Mouse (Mus musculus): ENCODE results near the gene Ifi203. TPM values are rescaled to one million over a fixed set of nuclear protein-coding genes. Genes with fewer than 3 reads are reported as not detected.
A peak's percentile ranks its signal among the peaks of the same experiment; 100 is the strongest.
"Not testable (repeated sequence)": the region's sequence is repeated elsewhere in the genome, so short reads cannot be mapped to it uniquely, and the experiment has no call there.

The Ifi203 gene
- polyA plus RNA-seq, 1 experiment, result 2.3 TPM

GRCm38 (mm10) chr1:173911808-173912464 lies 30.5 kb downstream of the Ifi203 start:
- no peaks in the 10 kb centered on the region for H3K27me3 ChIP-seq (ENCODE audit: control insufficient read depth, insufficient read depth, low read length)
- no peak overlapping the region for H3K4me3 ChIP-seq (ENCODE audit: low read depth, low read length)
- no peaks in the 10 kb centered on the region for H3K36me3 ChIP-seq (ENCODE audit: control insufficient read depth, insufficient read depth, low read length)
- no peak overlapping the region for H3K27ac ChIP-seq (ENCODE audit: insufficient read depth, low read depth, low read length)
- no peak for TF ChIP-seq CTCF (IDR thresholded peaks at IDR 0.05; ENCODE audit: extremely low read depth, insufficient read length, insufficient replicate concordance, low read depth, low read length)
- TF ChIP-seq POLR2A (IDR thresholded peaks at IDR 0.05; ENCODE audit: low read depth, low read length), result no peak
- H3K4me1 ChIP-seq (ENCODE audit: control insufficient read depth, insufficient read depth, insufficient read length, low read length), result no peaks in the 10 kb centered on the region
- WGBS, result 80% methylated on average over 2 of the region's 2 CpGs

- H3K36me3 ChIP-seq (ENCODE audit: control insufficient read depth, insufficient read depth, low read length); H3K27me3 ChIP-seq (ENCODE audit: control insufficient read depth, insufficient read depth, low read length); H3K4me1 ChIP-seq (ENCODE audit: control insufficient read depth, insufficient read depth, insufficient read length, low read length); H3K27ac ChIP-seq (ENCODE audit: insufficient read depth, low read depth, low read length); H3K4me3 ChIP-seq (ENCODE audit: low read depth, low read length): not testable (repeated sequence)
Observed at GRCm38 (mm10) chr1:173908390-173908789, 34.1 kb downstream of the Ifi203 start.

- not testable (repeated sequence) for H3K36me3 ChIP-seq (ENCODE audit: control insufficient read depth, insufficient read depth, low read length); H3K27ac ChIP-seq (ENCODE audit: insufficient read depth, low read depth, low read length); H3K4me1 ChIP-seq (ENCODE audit: control insufficient read depth, insufficient read depth, insufficient read length, low read length); H3K4me3 ChIP-seq (ENCODE audit: low read depth, low read length); H3K27me3 ChIP-seq (ENCODE audit: control insufficient read depth, insufficient read depth, low read length)
- 72% methylated on average over 4 of the region's 4 CpGs for WGBS
Observed at GRCm38 (mm10) chr1:173905885-173906284, 36.6 kb downstream of the Ifi203 start.

- H3K4me1 ChIP-seq (ENCODE audit: control insufficient read depth, insufficient read depth, insufficient read length, low read length); H3K36me3 ChIP-seq (ENCODE audit: control insufficient read depth, insufficient read depth, low read length); H3K27me3 ChIP-seq (ENCODE audit: control insufficient read depth, insufficient read depth, low read length); H3K4me3 ChIP-seq (ENCODE audit: low read depth, low read length); H3K27ac ChIP-seq (ENCODE audit: insufficient read depth, low read depth, low read length): not testable (repeated sequence)
Observed at GRCm38 (mm10) chr1:173889741-173890140, 52.7 kb downstream of the Ifi203 start.

- not testable (repeated sequence) for H3K27ac ChIP-seq (ENCODE audit: insufficient read depth, low read depth, low read length); H3K4me3 ChIP-seq (ENCODE audit: low read depth, low read length); H3K4me1 ChIP-seq (ENCODE audit: control insufficient read depth, insufficient read depth, insufficient read length, low read length); H3K36me3 ChIP-seq (ENCODE audit: control insufficient read depth, insufficient read depth, low read length); H3K27me3 ChIP-seq (ENCODE audit: control insufficient read depth, insufficient read depth, low read length)
- WGBS, result 79% methylated on average over 1 of the region's 2 CpGs
Observed at GRCm38 (mm10) chr1:173887026-173887787, 55.3 kb downstream of the Ifi203 start.

GRCm38 (mm10) chr1:173880004-173880666 lies 62.3 kb downstream of the Ifi203 start:
- H3K27ac ChIP-seq (ENCODE audit: insufficient read depth, low read depth, low read length), result peak overlapping the region; percentile 53; the same call in 1 of the 2 replicates
- not testable (repeated sequence) for H3K27me3 ChIP-seq (ENCODE audit: control insufficient read depth, insufficient read depth, low read length); H3K4me1 ChIP-seq (ENCODE audit: control insufficient read depth, insufficient read depth, insufficient read length, low read length); H3K36me3 ChIP-seq (ENCODE audit: control insufficient read depth, insufficient read depth, low read length); H3K4me3 ChIP-seq (ENCODE audit: low read depth, low read length)
- 36% methylated on average over 3 of the region's 3 CpGs for WGBS

- 50% methylated on average over 5 of the region's 5 CpGs for WGBS
- not testable (repeated sequence) for H3K4me1 ChIP-seq (ENCODE audit: control insufficient read depth, insufficient read depth, insufficient read length, low read length); H3K27ac ChIP-seq (ENCODE audit: insufficient read depth, low read depth, low read length); H3K36me3 ChIP-seq (ENCODE audit: control insufficient read depth, insufficient read depth, low read length); H3K27me3 ChIP-seq (ENCODE audit: control insufficient read depth, insufficient read depth, low read length)
- peak overlapping the region; percentile 26; the same call in 1 of the 2 replicates for H3K4me3 ChIP-seq (ENCODE audit: low read depth, low read length)
Observed at GRCm38 (mm10) chr1:173879225-173879987, 63.1 kb downstream of the Ifi203 start.

GRCm38 (mm10) chr1:173878264-173878663 lies 64.2 kb downstream of the Ifi203 start:
- H3K27me3 ChIP-seq (ENCODE audit: control insufficient read depth, insufficient read depth, low read length); H3K4me1 ChIP-seq (ENCODE audit: control insufficient read depth, insufficient read depth, insufficient read length, low read length); H3K36me3 ChIP-seq (ENCODE audit: control insufficient read depth, insufficient read depth, low read length); H3K27ac ChIP-seq (ENCODE audit: insufficient read depth, low read depth, low read length): not testable (repeated sequence)
- H3K4me3 ChIP-seq (ENCODE audit: low read depth, low read length), result peak overlapping the region; percentile 33; the same call in 1 of the 2 replicates
- WGBS, result 78% methylated on average over 6 of the region's 6 CpGs

GRCm38 (mm10) chr1:173877125-173877524 lies 65.3 kb downstream of the Ifi203 start:
- 54% methylated on average over 1 of the region's 1 CpGs for WGBS
- not testable (repeated sequence) for H3K4me1 ChIP-seq (ENCODE audit: control insufficient read depth, insufficient read depth, insufficient read length, low read length)

More at GRCm38 (mm10) chr1:173877125-173877524, 65.3 kb downstream of the Ifi203 start:
- H3K27ac ChIP-seq (ENCODE audit: insufficient read depth, low read depth, low read length); H3K4me3 ChIP-seq (ENCODE audit: low read depth, low read length); H3K27me3 ChIP-seq (ENCODE audit: control insufficient read depth, insufficient read depth, low read length); H3K36me3 ChIP-seq (ENCODE audit: control insufficient read depth, insufficient read depth, low read length): not testable (repeated sequence)

Measured in small intestine, adult 2 months (tissue).